ENCODE assay signal across 15 mouse cellular contexts in the genomic region with DNA sequence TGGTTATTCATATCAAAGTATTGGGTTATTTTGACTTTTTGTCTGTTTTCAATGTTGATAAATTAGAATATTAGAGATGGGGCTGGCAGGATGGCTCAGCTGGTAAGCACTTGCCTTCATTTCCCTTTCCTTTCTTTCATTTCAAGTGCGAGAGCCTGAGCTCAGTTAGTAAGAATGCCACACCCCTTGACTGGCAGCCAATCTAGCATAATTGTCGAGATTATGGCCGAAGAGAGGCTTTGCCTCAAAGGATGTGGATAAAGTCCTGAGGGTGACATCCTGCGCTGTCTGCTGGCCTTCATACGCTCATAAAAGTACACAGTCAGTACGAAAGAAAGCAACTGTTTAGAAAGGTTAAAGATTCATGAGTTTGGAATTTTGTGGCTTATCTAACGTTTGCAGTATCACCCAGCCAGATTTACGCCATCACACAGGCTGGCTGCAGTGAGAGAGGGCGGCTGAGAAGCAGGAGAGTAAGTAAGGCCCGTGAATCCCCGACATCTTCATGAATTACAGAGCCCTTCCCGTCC. TPM values are rescaled to one million over a fixed set of nuclear protein-coding genes. Genes with fewer than 3 reads are reported as not detected.
DNase-seq lines count a peak whose midpoint lies in the region; ATAC-seq and TF ChIP-seq lines count a peak whose summit lies in the region.
"Had no signal": no experiment of that assay in that cellular context is flagged by ENCODE, and none has a peak within 500 bp of the region (broad histone marks: within the 10 kb centered on the region; RNA-seq: fewer than 3 reads in every experiment).

No protein-coding gene starts in this region.

- H3K4me3 ChIP-seq in heart, embryonic 12.5 days = no peak overlapping the region
- H3K4me3 ChIP-seq in heart, embryonic 10.5 days = no peak overlapping the region
- H3K4me3 ChIP-seq in lung, adult 2 months (replicated peaks; ENCODE audit: extremely low read depth, low read depth, low read length) = no peak overlapping the region
- H3K4me3 ChIP-seq in stomach, postnatal 0 days (ENCODE audit: low read depth, low read length) = no peak overlapping the region
- H3K4me3 ChIP-seq in hindbrain, embryonic 10.5 days = no peak overlapping the region
- H3K4me3 ChIP-seq: embryonic facial prominence, embryonic 13.5 days; forebrain, embryonic 13.5 days; midbrain, embryonic 15.5 days; neural tube, embryonic 12.5 days had no signal

- TF ChIP-seq POLR2A in lung, adult 2 months (IDR thresholded peaks at IDR 0.05; ENCODE audit: borderline replicate concordance, extremely low read depth, low read depth, low read length) = no peak

- TF ChIP-seq EP300 in stomach, postnatal 0 days (optimal IDR thresholded peaks at IDR 0.05) = no peak

- TF ChIP-seq CTCF in lung, adult 2 months (IDR thresholded peaks at IDR 0.05; ENCODE audit: insufficient read depth, low read length) = no peak
- TF ChIP-seq CTCF in stomach, postnatal 0 days (IDR thresholded peaks at IDR 0.05; ENCODE audit: low read depth) = no peak

- WGBS in heart, embryonic 12.5 days = 45% methylated on average over 12 of the region's 12 CpGs
- WGBS in heart, embryonic 10.5 days = 58% methylated on average over 12 of the region's 12 CpGs
- WGBS in lung, adult 2 months = 63% methylated on average over 12 of the region's 12 CpGs
- WGBS in stomach, postnatal 0 days = 44% methylated on average over 12 of the region's 12 CpGs
- WGBS in hindbrain, embryonic 10.5 days = 85% methylated on average over 12 of the region's 12 CpGs

- H3K27me3 ChIP-seq in heart, embryonic 12.5 days (replicated peaks) = no peaks in the 10 kb centered on the region
- no peaks in the 10 kb centered on the region for H3K27me3 ChIP-seq in heart, embryonic 10.5 days (ENCODE audit: insufficient read depth, poor library complexity, severe bottlenecking)
- no peaks in the 10 kb centered on the region for H3K27me3 ChIP-seq in stomach, postnatal 0 days (ENCODE audit: control insufficient read depth, insufficient read depth, low read length)
- no peaks in the 10 kb centered on the region for H3K27me3 ChIP-seq in hindbrain, embryonic 10.5 days (ENCODE audit: insufficient read depth, poor library complexity, severe bottlenecking)
- H3K27me3 ChIP-seq: embryonic facial prominence, embryonic 13.5 days; forebrain, embryonic 13.5 days; midbrain, embryonic 15.5 days; neural tube, embryonic 12.5 days had no signal

- ATAC-seq in heart, embryonic 12.5 days (ENCODE audit: insufficient number of reproducible peaks, low FRiP score) = no peak
- ATAC-seq in stomach, postnatal 0 days (ENCODE audit: low FRiP score, low TSS enrichment) = no peak
- ATAC-seq: forebrain, embryonic 13.5 days; midbrain, embryonic 15.5 days had no signal

- H3K4me2 ChIP-seq in heart, embryonic 12.5 days = no peak overlapping the region
- H3K4me2 ChIP-seq in stomach, postnatal 0 days (replicated peaks; ENCODE audit: low read depth) = no peak overlapping the region
- H3K4me2 ChIP-seq: embryonic facial prominence, embryonic 13.5 days; forebrain, embryonic 13.5 days; midbrain, embryonic 15.5 days; neural tube, embryonic 12.5 days had no signal

- no peak for DNase-seq in heart, embryonic 10.5 days (ENCODE audit: low spot score)
- DNase-seq in lung, postnatal 10 days = peak; percentile 43
- DNase-seq in lung, adult 2 months = no peak
- peak; percentile 54 for DNase-seq in kidney, postnatal 10 days
- DNase-seq in stomach, postnatal 0 days (ENCODE audit: low spot score) = no peak
- DNase-seq in hindbrain, embryonic 10.5 days (ENCODE audit: low spot score) = no peak
- DNase-seq: cerebellum, adult 11 months; layer of hippocampus, adult 9-11 months; spleen, adult 18-20 months had no signal

- peaks cover 48% of the 10 kb centered on the region for H3K36me3 ChIP-seq in heart, embryonic 12.5 days
- peaks cover 29% of the 10 kb centered on the region for H3K36me3 ChIP-seq in heart, embryonic 10.5 days
- H3K36me3 ChIP-seq in stomach, postnatal 0 days (ENCODE audit: control insufficient read depth, insufficient read depth, low read length) = 0 out of 2 replicates have a peak, but pooled peaks cover 3% of the 10 kb centered on the region
- H3K36me3 ChIP-seq in hindbrain, embryonic 10.5 days = no peaks in the 10 kb centered on the region
- H3K36me3 ChIP-seq: midbrain, embryonic 15.5 days; neural tube, embryonic 12.5 days had no signal

- peak overlapping the region; percentile 58 for H3K27ac ChIP-seq in heart, embryonic 12.5 days (ENCODE audit: poor library complexity, severe bottlenecking)
- no peak overlapping the region for H3K27ac ChIP-seq in heart, embryonic 10.5 days
- peak overlapping the region; percentile 53; the same call in 1 of the 2 replicates for H3K27ac ChIP-seq in stomach, postnatal 0 days (replicated peaks)
- H3K27ac ChIP-seq in hindbrain, embryonic 10.5 days = no peak overlapping the region
- H3K27ac ChIP-seq: embryonic facial prominence, embryonic 13.5 days; forebrain, embryonic 13.5 days; macrophage; midbrain, embryonic 15.5 days; neural tube, embryonic 12.5 days had no signal

- no peak overlapping the region for H3K9ac ChIP-seq in heart, embryonic 12.5 days
- H3K9ac ChIP-seq in stomach, postnatal 0 days (ENCODE audit: low read length) = no peak overlapping the region
- H3K9ac ChIP-seq: embryonic facial prominence, embryonic 13.5 days; forebrain, embryonic 13.5 days; midbrain, embryonic 15.5 days; neural tube, embryonic 12.5 days had no signal

- peaks cover 20% of the 10 kb centered on the region for H3K4me1 ChIP-seq in heart, embryonic 12.5 days (replicated peaks)
- peaks cover 12% of the 10 kb centered on the region for H3K4me1 ChIP-seq in heart, embryonic 10.5 days
- H3K4me1 ChIP-seq in lung, adult 2 months (ENCODE audit: control insufficient read depth, insufficient read depth, low read length) = peaks cover 3% of the 10 kb centered on the region
- peaks cover 5% of the 10 kb centered on the region; the same call in 1 of the 2 replicates for H3K4me1 ChIP-seq in stomach, postnatal 0 days (replicated peaks; ENCODE audit: control insufficient read depth, insufficient read depth)
- no peaks in the 10 kb centered on the region for H3K4me1 ChIP-seq in hindbrain, embryonic 10.5 days (replicated peaks)
- H3K4me1 ChIP-seq: forebrain, embryonic 13.5 days; midbrain, embryonic 15.5 days; neural tube, embryonic 12.5 days had no signal

- no peaks in the 10 kb centered on the region for H3K9me3 ChIP-seq in heart, embryonic 12.5 days (replicated peaks)
- H3K9me3 ChIP-seq in heart, embryonic 10.5 days = no peaks in the 10 kb centered on the region
- H3K9me3 ChIP-seq in stomach, postnatal 0 days (ENCODE audit: control insufficient read depth, low read length) = no peaks in the 10 kb centered on the region
- no peaks in the 10 kb centered on the region for H3K9me3 ChIP-seq in hindbrain, embryonic 10.5 days
- H3K9me3 ChIP-seq: embryonic facial prominence, embryonic 13.5 days; forebrain, embryonic 13.5 days; midbrain, embryonic 15.5 days; neural tube, embryonic 12.5 days had no signal

RNA-seq across cellular contexts. Expression of gene Mettl14, which starts 47.2 kb away (rescaled TPM):
- 22.6 and 22.9 TPM in 2 replicates for polyA plus RNA-seq in heart, embryonic 12.5 days (2016; fragmentation: Nextera tagmentation; extraction: Ambion mirVana)
- polyA plus RNA-seq in heart, embryonic 10.5 days (2016; fragmentation: Nextera tagmentation; extraction: Ambion mirVana) = 22.6 and 23.5 TPM in 2 replicates
- polyA plus RNA-seq in lung, adult 2 months (2012; rRNA removed) = 3.3 and 5.7 TPM in 2 replicates
- polyA plus RNA-seq in stomach, postnatal 0 days (2015; fragmentation: Nextera tagmentation; extraction: Ambion mirVana) = 10.5 and 11.3 TPM in 2 replicates
- polyA plus RNA-seq in hindbrain, embryonic 10.5 days (2016; fragmentation: Nextera tagmentation; extraction: Ambion mirVana) = 27.4 and 33.1 TPM in 2 replicates

Comparison
In these comparisons a context has a peak if more than half of its experiments do, and no peak if none do; other contexts are left out.
1. H3K27ac ChIP-seq: peak in heart, embryonic 12.5 days (single experiment) and stomach, postnatal 0 days (single experiment); none in heart, embryonic 10.5 days (single experiment) and hindbrain, embryonic 10.5 days (single experiment).
2. DNase-seq: peak in lung, postnatal 10 days (single experiment) and kidney, postnatal 10 days (single experiment); none in heart, embryonic 10.5 days (single experiment), lung, adult 2 months (single experiment), stomach, postnatal 0 days (single experiment) and hindbrain, embryonic 10.5 days (single experiment).